Mouse (Mus musculus): ENCODE measurements around the gene Qpctl.

DNA sequence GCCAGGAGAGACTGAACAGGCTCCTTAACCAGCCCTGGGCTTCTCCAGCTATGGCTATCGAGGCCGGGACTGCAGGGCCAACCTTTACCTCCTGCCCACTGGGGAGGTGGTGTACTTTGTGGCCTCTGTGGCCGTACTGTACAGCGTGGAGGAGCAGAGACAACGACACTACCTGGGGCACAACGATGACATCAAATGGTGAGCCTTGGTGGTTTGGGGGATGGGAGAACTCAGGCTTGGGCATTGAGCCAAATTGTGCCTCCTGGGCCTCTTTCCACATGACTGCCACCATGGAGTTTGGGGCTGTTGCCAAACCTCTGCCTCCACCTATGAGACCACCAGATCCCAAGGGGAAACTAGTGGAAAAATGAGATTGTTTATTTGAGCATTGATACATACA, 35.7 kb upstream of the Qpctl start:
- TF ChIP-seq CTCF (conservative IDR thresholded peaks at IDR 0.05; ENCODE audit: low read length) (no peak), POU5F1 (IDR thresholded peaks at IDR 0.05; ENCODE audit: borderline replicate concordance, low read length) (no peak)
